Mouse (Mus musculus) lung, postnatal 0 days (tissue): ENCODE results near the gene Sulf2. TPM values are rescaled to one million over a fixed set of nuclear protein-coding genes. Genes with fewer than 3 reads are reported as not detected.

Source experiments
- ATAC-seq: fragments of 200-750 bp; cut with Nextera tagmentation; 2 replicates; pipeline ENCODE4 v1.8.0; 2017; ENCODE audit warnings: moderate library complexity
- DNase-seq: peaks from one replicate; pipeline ENCODE4 v3.0.0-alpha.2; 2016; ENCODE audit warnings: low spot score
- H3K27ac ChIP-seq: fragments of 300-500 bp; sonication (generic); 2 replicates; pipeline ENCODE4 v1.5.1; 2014; ENCODE audit warnings: antibody characterized with exemption, mild to moderate bottlenecking, low read length, mixed read lengths
- H3K27me3 ChIP-seq: fragments of 300-500 bp; sonication (generic); replicated peaks from 2 replicates; pipeline ENCODE4 v1.6.1; 2014; ENCODE audit warnings: low read length, mixed read lengths; ENCODE audit not compliant: insufficient read depth
- H3K36me3 ChIP-seq: fragments of 300-500 bp; sonication (generic); 2 replicates; pipeline ENCODE4 v1.6.1; 2014; ENCODE audit warnings: low read length, mixed read lengths; ENCODE audit not compliant: insufficient read depth
- H3K4me1 ChIP-seq: fragments of 300-500 bp; sonication (generic); 2 replicates; pipeline ENCODE4 v1.6.1; 2014; ENCODE audit warnings: antibody characterized with exemption, low read depth, low read length, mixed read lengths; ENCODE audit not compliant: insufficient read depth
- H3K4me2 ChIP-seq: fragments of 300-500 bp; sonication (generic); replicated peaks from 2 replicates; pipeline ENCODE4 v1.6.1; 2014; ENCODE audit warnings: low read depth, mild to moderate bottlenecking, low read length, moderate library complexity, mixed read lengths
- H3K4me3 ChIP-seq: fragments of 300-500 bp; sonication (generic); 2 replicates; pipeline ENCODE4 v1.5.1; 2014; ENCODE audit warnings: low read depth, low read length
- H3K9ac ChIP-seq: fragments of 300-500 bp; sonication (generic); replicated peaks from 2 replicates; pipeline ENCODE4 v1.6.1; 2014; ENCODE audit warnings: low read depth, mild to moderate bottlenecking
- H3K9me3 ChIP-seq: fragments of 300-500 bp; sonication (generic); 2 replicates; pipeline ENCODE4 v1.6.1; 2016; ENCODE audit warnings: low read length, mixed read lengths
- CTCF ChIP-seq: IDR thresholded peaks from 2 replicates; pipeline ENCODE4 v1.5.1; 2016; ENCODE audit warnings: antibody characterized with exemption, mild to moderate bottlenecking
- EP300 ChIP-seq: IDR thresholded peaks from 2 replicates; pipeline ENCODE4 v1.6.1; 2016; ENCODE audit warnings: antibody characterized with exemption, mild to moderate bottlenecking, control low read depth
- WGBS: fragments of 180-500 bp; shearing (Covaris S2); extraction: QIAGEN DNeasy Blood & Tissue Kit; methylation state at CpG from one replicate; pipeline ENCODE4 v1.1.7; 2014; 5-methylcytosine and 5-hydroxymethylcytosine counted together
- polyA plus RNA-seq: library from polyadenylated mRNA; unstranded; fragments of >200 nt; fragmentation: Nextera tagmentation; extraction: Ambion mirVana; gene quantifications from 2 replicates; pipeline ENCODE4 v1.2.1, GENCODE M21; 2015

Sulf2 gene
- polyA plus RNA-seq, 1 experiment from 2014 or later: 13.6 TPM

DNA sequence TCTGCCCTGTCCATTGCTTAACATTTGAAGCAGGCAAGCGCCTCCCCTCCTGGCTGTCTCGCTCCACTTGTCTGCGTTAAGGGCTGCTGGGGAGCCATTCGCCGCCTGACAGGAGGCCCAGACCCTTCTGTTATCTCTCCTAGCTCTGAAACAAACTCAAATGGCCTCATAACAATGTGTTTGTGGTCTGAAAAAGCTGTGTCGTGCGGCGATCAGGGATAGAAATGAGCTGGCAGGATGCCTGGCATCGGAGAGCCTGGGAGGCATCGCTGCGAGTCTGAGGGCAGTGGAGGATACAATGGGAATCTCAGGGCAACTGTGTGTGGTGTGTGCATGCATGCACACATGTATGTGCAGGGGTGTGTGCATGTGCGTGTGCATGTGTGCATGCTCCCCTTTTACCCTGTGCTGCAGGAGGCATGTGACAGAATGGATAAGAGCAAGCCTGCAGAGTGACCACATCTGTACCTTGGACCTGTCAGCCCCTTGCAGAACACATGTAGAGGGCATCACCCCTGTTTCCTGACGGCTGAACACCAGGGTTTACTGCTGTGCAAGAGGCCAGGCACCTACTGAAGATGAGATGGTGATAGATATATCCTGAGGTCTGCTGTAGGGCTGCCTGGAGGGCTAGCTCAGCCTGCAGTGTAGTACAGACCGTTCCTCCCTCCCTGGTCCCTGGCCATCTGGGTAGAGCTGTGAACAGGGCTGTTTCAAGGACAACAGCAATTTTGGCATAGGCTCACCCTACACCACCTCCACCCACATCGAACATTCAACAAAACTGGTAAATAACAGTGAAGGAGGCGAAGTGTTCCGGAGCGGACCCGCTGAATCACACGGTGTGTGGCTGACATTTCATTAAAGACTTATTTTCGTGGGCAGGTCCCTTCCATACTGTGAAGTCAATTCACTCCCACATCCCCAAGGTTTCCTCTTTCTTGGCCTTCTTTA lies 54.9 kb downstream of the Sulf2 start:
- no peak for ATAC-seq
- WGBS: 69% methylated on average over 21 of the region's 21 CpGs

DNA sequence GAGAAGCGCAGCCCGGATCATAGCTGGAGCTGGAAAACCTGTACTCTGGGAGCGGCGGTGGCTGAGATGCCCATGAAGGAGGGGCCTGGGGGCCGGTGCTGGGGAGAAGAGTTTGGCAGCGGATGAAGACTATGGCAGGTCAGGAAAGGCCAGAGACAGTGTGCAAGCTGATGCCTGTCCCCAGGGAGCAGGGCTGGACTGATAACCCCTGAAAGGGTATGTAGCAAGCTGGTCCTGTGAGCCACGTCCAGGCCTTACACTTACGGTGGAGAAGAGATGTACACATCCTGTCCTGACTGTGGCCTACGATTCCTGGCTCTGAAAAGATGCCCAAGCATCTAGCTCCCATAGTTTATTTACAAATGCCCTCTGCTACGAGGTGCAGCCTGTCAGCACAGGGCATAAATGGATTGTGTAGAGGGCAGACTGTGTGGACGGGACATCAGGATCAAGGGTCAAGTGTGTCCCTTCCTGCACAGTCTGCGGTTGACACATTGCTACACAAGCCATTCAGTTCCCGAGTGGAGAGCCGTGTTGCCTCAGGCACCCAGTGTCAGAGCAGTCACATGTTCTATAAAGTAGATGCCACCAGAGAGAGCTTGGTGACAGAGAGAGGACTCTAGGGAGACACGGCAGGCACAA lies 57.0 kb downstream of the Sulf2 start:
- H3K4me1 ChIP-seq: no peaks in the 10 kb centered on the region
- ATAC-seq: no peak

More for the DNA sequence above, 54.9 kb downstream of the Sulf2 start:
- TF ChIP-seq EP300 (no peak), CTCF (no peak)
- no peak overlapping the region for H3K27ac ChIP-seq
- H3K9me3 ChIP-seq: no peaks in the 10 kb centered on the region
- H3K9ac ChIP-seq: no peak overlapping the region
- H3K4me2 ChIP-seq: no peak overlapping the region
- no peaks in the 10 kb centered on the region for H3K4me1 ChIP-seq
- H3K27me3 ChIP-seq: no peaks in the 10 kb centered on the region
- DNase-seq: no peak
- no peak overlapping the region for H3K4me3 ChIP-seq
- H3K36me3 ChIP-seq: no peaks in the 10 kb centered on the region

DNA sequence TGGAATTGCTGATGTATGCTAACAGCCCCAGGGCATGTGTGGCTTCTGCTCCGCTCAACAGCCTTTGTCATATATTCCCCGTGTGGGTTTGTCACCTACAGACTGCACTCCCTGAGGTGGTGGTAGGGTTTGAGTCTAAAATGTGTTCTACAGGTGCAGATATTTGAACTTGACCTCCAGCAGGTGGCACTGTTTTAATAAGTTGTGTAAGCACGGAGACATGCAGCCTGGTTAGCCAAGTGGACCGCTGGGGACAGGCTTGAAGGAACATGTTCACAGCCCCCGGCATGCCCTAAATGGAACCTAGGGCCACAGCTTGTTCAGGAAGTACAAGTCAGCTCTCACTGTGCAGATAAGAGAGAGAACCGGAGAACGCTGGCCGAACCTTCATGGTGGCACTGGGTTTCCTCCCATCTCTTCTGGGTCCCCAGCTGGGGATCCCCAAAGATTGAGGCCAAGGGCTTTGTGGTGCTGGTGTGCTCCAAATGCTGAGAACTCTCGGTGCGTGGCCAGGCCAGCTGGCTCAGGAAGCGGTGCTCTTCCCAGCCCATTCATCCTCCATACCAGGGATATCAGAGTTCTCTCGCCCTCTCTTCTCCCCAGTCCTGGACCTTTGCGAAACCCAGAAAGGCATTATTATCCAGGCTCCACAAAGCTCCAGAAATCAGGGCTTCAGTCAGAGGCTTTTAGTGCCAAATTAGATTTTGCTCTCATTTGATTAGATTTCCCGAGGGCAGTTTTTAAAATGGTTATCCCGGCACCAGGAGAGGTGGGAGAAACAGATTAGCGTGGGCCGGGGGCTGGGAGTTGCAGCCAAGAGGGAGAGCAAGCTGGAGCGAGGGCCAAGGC lies 57.8 kb downstream of the Sulf2 start:
- 75% methylated on average over 18 of the region's 18 CpGs for WGBS
- H3K9ac ChIP-seq: no peak overlapping the region
- H3K4me1 ChIP-seq: no peaks in the 10 kb centered on the region
- H3K27ac ChIP-seq: no peak overlapping the region
- H3K4me2 ChIP-seq: no peak overlapping the region
- TF ChIP-seq CTCF (peak; percentile 63), EP300 (no peak)
- ATAC-seq (no peak), DNase-seq (peak; percentile 65)
- H3K27me3 ChIP-seq: no peaks in the 10 kb centered on the region
- no peaks in the 10 kb centered on the region for H3K9me3 ChIP-seq
- no peaks in the 10 kb centered on the region for H3K36me3 ChIP-seq
- H3K4me3 ChIP-seq: no peak overlapping the region

More for the DNA sequence above, 57.0 kb downstream of the Sulf2 start:
- Histone ChIP-seq H3K4me2 (no peak overlapping the region), H3K36me3 (no peaks in the 10 kb centered on the region), H3K27ac (no peak overlapping the region), H3K4me3 (no peak overlapping the region), H3K9ac (no peak overlapping the region), H3K27me3 (no peaks in the 10 kb centered on the region), H3K9me3 (no peaks in the 10 kb centered on the region)
- 61% methylated on average over 15 of the region's 15 CpGs for WGBS
- DNase-seq: no peak
- no peak for TF ChIP-seq EP300
- TF ChIP-seq CTCF: no peak

DNA sequence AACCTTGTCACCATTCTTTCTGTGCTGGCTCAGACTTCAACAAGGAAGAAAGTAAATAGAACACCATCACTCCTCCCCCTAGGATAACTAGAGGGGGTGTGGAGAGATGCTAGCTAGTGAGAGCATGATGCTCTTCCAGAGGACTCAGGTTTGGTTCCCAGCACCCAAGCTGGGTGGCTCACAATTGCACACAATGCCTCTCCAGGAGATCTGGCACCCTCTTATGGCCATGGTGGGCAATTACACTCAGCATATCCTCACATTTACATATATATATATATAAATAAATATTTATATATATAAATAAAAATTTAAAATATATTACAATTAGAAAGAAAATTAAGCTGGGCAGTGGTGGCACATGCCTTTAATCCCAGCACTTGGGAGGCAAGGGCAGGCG lies 58.6 kb downstream of the Sulf2 start:
- Histone ChIP-seq H3K4me3 (no peak overlapping the region), H3K36me3 (no peaks in the 10 kb centered on the region), H3K4me2 (no peak overlapping the region), H3K27me3 (no peaks in the 10 kb centered on the region), H3K4me1 (no peaks in the 10 kb centered on the region), H3K9me3 (no peaks in the 10 kb centered on the region), H3K27ac (no peak overlapping the region), H3K9ac (no peak overlapping the region)
- no peak for ATAC-seq
- DNase-seq: no peak
- no peak for TF ChIP-seq CTCF
- WGBS: 95% methylated on average over 1 of the region's 1 CpGs

DNA sequence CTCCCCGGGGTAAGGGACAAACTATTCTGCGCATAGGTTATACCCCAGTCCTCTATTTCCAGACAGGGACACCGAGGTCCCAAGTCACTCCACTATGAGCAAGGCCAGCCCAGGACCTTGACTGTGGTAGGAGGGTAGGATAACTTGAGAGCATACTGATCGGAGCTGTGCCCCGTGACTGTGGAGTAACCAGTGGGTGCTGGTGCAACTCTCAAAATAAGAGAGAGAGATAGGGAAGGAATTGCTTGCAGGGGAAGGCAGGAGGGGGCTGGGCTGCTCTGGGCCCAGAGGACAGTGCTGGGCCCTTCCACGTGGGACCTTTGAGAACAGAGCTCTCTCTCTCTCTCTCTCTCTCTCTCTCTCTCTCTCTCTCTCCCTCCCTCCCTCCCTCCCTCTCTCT lies 59.2 kb downstream of the Sulf2 start:
- Histone ChIP-seq H3K27me3 (no peaks in the 10 kb centered on the region), H3K4me1 (no peaks in the 10 kb centered on the region), H3K4me2 (no peak overlapping the region), H3K9me3 (no peaks in the 10 kb centered on the region), H3K36me3 (no peaks in the 10 kb centered on the region), H3K27ac (no peak overlapping the region), H3K9ac (no peak overlapping the region), H3K4me3 (no peak overlapping the region)
- no peak for ATAC-seq
- no peak for TF ChIP-seq EP300
- TF ChIP-seq CTCF: no peak
- no peak for DNase-seq
- 89% methylated on average over 6 of the region's 6 CpGs for WGBS

DNA sequence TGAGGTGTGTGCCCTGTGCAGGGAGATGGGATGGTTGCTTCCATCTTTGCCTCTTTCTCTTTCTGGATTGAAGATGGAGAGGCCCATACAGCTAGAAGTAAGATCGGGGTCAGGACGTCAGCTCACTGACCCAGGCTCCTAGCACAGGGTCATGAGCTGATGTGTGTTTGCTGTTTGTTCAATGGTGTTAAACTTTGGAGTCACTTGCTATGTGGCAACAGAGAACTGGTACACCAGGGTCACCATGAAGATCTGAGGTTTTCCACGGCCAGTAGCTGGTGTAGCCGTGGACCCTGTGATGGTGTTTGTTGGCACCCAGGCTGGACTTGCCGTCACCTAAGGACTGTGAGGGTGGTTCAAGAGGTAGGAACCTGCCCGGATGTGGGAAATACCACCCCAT lies 63.1 kb downstream of the Sulf2 start:
- no peak overlapping the region for H3K4me2 ChIP-seq
- H3K27me3 ChIP-seq: no peaks in the 10 kb centered on the region
- H3K4me3 ChIP-seq: no peak overlapping the region
- H3K27ac ChIP-seq: no peak overlapping the region
- no peak for DNase-seq
- no peaks in the 10 kb centered on the region for H3K9me3 ChIP-seq
- no peak for ATAC-seq
- H3K36me3 ChIP-seq: no peaks in the 10 kb centered on the region
- WGBS: 90% methylated on average over 6 of the region's 6 CpGs
- H3K9ac ChIP-seq: no peak overlapping the region
- no peaks in the 10 kb centered on the region for H3K4me1 ChIP-seq
- TF ChIP-seq CTCF: no peak
- TF ChIP-seq EP300: no peak
